Mouse (Mus musculus) small intestine, adult 2 months (tissue): ENCODE results near the gene Mast4. TPM values are rescaled to one million over a fixed set of nuclear protein-coding genes. Genes with fewer than 3 reads are reported as not detected.

Source experiments
- H3K27ac ChIP-seq: fragments of 200-500 bp; 2 replicates; pipeline ENCODE4 v1.5.1; 2012; ENCODE audit warnings: low read depth, low read length, control low read depth, inconsistent platforms; ENCODE audit not compliant: insufficient read depth
- H3K27me3 ChIP-seq: fragments of 200-500 bp; 2 replicates; pipeline ENCODE4 v1.6.1; 2012; ENCODE audit warnings: mild to moderate bottlenecking, moderate library complexity, low read length, inconsistent platforms; ENCODE audit not compliant: control insufficient read depth, insufficient read depth
- H3K36me3 ChIP-seq: fragments of 200-500 bp; 2 replicates; pipeline ENCODE4 v1.6.1; 2012; ENCODE audit warnings: mild to moderate bottlenecking, low read length, control low read depth, inconsistent platforms; ENCODE audit not compliant: control insufficient read depth, insufficient read depth
- H3K4me1 ChIP-seq: fragments of 200-500 bp; 2 replicates; pipeline ENCODE4 v1.6.1; 2012; ENCODE audit warnings: low read length, inconsistent platforms, mixed read lengths; ENCODE audit not compliant: control insufficient read depth, insufficient read depth, insufficient read length
- H3K4me3 ChIP-seq: fragments of 200-500 bp; 2 replicates; pipeline ENCODE4 v1.5.1; 2012; ENCODE audit warnings: low read depth, mild to moderate bottlenecking, control low read depth, inconsistent platforms, low read length, moderate library complexity
- CTCF ChIP-seq: fragments of 200-500 bp; IDR thresholded peaks from 2 replicates; pipeline ENCODE4 v1.5.1; 2012; ENCODE audit warnings: low read depth, mild to moderate bottlenecking, control low read depth, inconsistent platforms, low read length, moderate library complexity, mixed read lengths; ENCODE audit not compliant: insufficient replicate concordance, insufficient read length; ENCODE audit errors: extremely low read depth
- POLR2A ChIP-seq: fragments of 200-500 bp; IDR thresholded peaks from 2 replicates; pipeline ENCODE4 v1.6.1; 2012; ENCODE audit warnings: low read depth, mild to moderate bottlenecking, control low read depth, inconsistent platforms, low read length, moderate library complexity
- WGBS: fragments of 180-500 bp; shearing (Covaris S2); methylation state at CpG from one replicate; pipeline ENCODE4 v1.1.7; 2018; 5-methylcytosine and 5-hydroxymethylcytosine counted together
- polyA plus RNA-seq: library from polyadenylated mRNA; depleted of rRNA; stranded (reverse); fragments of >200 nt; gene quantifications from 2 replicates; pipeline ENCODE4 v1.2.3, GENCODE M21; 2012

Mast4 gene
- polyA plus RNA-seq, 1 experiment, result 5.3 TPM

DNA sequence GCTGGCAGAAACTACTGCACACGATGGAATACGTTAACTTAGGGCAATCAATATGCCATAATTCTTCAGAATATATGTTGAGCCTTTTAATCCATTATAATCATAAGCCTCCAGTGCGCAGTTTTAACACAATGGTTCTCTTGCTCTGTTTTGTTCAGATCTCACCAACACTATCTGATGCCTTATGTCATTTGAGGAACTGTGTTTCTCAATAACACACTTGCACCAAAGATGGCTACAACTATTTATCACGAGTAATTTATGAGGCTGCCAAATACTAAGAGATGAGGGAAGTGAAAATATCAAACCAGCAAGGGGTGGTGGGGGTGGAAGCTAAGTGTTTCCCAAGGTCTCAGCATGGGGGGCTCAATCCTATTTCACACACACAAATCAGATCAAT is 448.1 kb downstream of the Mast4 start:
- H3K4me1 ChIP-seq, result peaks cover 9% of the 10 kb centered on the region
- 76% methylated on average over 4 of the region's 4 CpGs for WGBS
- H3K27ac ChIP-seq, result no peak overlapping the region
- H3K4me3 ChIP-seq, result no peak overlapping the region
- no peaks in the 10 kb centered on the region for H3K36me3 ChIP-seq
- TF ChIP-seq POLR2A, result no peak
- no peak for TF ChIP-seq CTCF
- no peaks in the 10 kb centered on the region for H3K27me3 ChIP-seq

DNA sequence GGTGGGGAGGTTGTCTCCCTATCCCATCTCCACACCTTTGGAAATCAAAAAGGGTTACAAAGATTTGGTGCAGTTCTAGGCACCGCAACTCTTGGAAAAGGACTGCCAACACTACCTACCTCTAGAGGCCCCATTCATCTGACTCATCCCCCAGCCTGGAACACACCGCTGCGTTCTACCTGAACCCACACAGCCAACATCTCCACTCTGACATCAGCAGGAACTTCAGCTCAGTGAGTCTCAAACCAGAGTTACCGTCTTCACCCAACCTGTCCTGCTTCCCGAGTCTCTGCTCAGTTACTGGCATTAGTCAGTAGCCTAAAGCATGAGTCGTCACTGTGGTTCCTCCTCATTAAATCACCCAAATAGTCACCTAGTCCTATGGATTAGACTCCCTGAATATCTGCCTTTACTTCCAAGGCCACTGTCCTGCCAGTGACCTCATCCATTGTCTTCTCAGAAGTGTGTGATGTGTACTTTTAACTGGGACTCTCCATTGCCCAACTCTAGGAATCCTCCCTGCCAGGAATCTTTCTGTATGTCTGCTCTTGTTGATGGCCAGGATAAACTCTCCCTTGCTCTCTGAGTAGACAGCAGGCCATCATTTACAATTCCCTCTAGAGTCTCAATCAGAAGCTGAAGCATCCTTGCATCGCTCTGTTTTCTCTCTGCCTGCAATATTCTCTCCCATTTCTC is 453.8 kb downstream of the Mast4 start:
- H3K27ac ChIP-seq, result no peak overlapping the region
- TF ChIP-seq POLR2A, result no peak
- TF ChIP-seq CTCF, result no peak
- no peak overlapping the region for H3K4me3 ChIP-seq
- H3K4me1 ChIP-seq, result no peaks in the 10 kb centered on the region; the same call in 1 of the 2 replicates
- no peaks in the 10 kb centered on the region for H3K36me3 ChIP-seq
- 90% methylated on average over 7 of the region's 7 CpGs for WGBS
- H3K27me3 ChIP-seq, result no peaks in the 10 kb centered on the region

DNA sequence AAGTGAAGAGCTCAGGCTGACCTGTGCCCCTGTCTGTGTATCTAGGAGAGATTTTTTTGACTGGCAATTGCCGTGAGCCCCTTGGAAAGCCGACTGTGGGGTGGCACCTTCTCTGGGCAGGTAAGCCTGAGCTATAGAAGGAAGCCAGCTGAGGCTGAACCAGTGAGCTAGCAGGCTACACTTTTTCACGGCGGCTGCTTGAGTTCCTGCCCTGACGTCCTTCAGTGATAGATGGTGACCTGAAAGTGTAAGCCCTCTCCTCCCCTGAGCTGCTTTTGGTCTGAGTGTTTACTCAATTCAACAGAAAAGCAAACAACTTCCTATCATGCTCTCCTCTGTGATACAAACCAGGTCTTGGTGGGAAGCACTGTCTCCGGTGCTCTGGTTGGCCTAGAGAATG is 455.7 kb downstream of the Mast4 start:
- 69% methylated on average over 6 of the region's 6 CpGs for WGBS
- TF ChIP-seq POLR2A (no peak), CTCF (no peak)
- H3K27ac ChIP-seq, result peak overlapping the region; percentile 12; the same call in 1 of the 2 replicates

DNA sequence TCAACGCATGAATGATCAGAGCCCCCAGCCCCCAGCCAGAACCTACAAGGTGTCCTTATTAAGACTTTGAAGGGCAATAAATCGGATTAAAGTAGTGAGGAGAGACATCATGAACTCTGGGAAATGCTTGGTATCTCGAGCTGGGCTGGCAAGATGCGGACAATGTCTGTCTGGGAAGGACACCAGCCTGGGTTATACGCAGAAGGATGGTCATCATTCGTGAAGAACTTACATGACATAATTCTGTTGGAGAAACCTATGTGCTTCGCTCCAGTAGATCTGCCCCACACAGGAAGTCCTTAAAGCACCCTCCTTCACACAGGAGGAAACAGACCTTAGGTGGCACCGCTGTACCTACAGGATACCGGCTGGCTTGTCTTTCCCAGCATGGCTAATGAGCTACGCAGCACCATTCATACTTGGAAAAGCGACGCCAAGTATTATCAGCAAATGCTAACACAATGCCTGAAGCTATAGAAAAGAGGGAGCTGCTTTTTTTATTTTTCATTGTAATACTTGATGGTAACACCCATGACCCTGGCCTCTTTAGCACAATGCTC is 456.5 kb downstream of the Mast4 start:
- no peaks in the 10 kb centered on the region for H3K36me3 ChIP-seq
- H3K4me3 ChIP-seq, result no peak overlapping the region
- no peaks in the 10 kb centered on the region; the same call in 1 of the 2 replicates for H3K4me1 ChIP-seq
- TF ChIP-seq POLR2A, result no peak
- no peak for TF ChIP-seq CTCF
- 89% methylated on average over 12 of the region's 12 CpGs for WGBS
- H3K27me3 ChIP-seq, result no peaks in the 10 kb centered on the region
- no peak overlapping the region for H3K27ac ChIP-seq

More for the DNA sequence above, 455.7 kb downstream of the Mast4 start:
- H3K4me3 ChIP-seq, result no peak overlapping the region
- no peaks in the 10 kb centered on the region for H3K27me3 ChIP-seq
- H3K4me1 ChIP-seq, result no peaks in the 10 kb centered on the region; the same call in 1 of the 2 replicates
- no peaks in the 10 kb centered on the region for H3K36me3 ChIP-seq

DNA sequence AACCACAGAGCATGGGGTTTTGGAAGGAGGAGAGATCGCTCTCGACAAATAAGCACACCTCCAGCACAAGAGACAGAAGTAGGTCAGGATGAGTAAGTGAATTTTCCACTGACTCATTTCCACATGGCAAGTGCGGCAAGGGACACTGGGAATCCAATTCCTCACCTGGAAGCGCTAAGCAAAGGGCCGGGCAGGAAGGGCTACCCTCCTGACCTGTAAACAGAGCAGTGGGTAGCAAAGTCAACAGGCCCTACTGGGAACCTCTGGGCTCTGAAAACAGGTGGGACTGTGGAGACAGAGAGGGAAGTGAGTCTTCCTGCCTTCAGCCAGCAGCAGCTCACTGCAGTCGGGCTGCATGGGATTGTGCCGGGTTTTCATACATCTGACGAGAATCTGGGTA is 457.1 kb downstream of the Mast4 start:
- Histone ChIP-seq H3K4me3 (no peak overlapping the region), H3K36me3 (no peaks in the 10 kb centered on the region), H3K27me3 (no peaks in the 10 kb centered on the region), H3K4me1 (no peaks in the 10 kb centered on the region; the same call in 1 of the 2 replicates), H3K27ac (no peak overlapping the region)
- 78% methylated on average over 8 of the region's 8 CpGs for WGBS
- TF ChIP-seq CTCF, result no peak
- no peak for TF ChIP-seq POLR2A

DNA sequence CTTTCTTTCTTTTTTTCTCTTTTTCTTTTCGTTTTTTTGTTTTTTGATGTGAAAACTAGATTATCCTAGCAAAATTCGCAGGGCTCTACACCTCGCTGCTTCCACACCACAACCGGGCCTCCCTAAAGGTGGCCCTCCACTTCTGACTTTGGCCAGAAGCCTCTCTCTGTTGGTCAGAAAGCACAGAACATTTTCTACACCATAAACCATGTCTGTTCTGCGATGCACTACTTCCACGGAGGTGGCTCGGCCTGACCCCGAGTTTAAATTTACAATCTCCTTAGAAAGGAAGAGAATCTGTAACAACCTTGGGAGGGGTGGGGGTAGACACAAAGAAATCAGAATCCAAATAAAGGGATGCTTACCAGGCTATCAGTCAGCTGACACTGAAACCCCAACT is 458.8 kb downstream of the Mast4 start:
- no peak for TF ChIP-seq CTCF
- no peak for TF ChIP-seq POLR2A
- H3K27ac ChIP-seq, result no peak overlapping the region
- 88% methylated on average over 8 of the region's 8 CpGs for WGBS

DNA sequence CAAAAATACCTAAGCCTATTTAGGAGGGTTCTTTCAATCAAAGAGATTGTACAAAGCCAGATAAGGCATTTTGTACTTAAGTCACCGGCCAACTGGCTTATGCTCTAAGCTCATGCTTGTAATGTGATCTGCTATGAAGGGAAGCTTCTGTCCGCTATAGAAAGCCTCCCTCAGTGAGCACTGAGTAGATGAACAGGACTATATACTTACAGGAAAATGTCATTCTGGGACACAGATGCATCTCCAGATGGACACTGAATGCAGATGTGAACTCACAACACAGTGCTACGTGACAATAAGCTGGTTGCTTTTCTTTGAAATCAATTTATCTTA is 459.2 kb downstream of the Mast4 start:
- H3K4me1 ChIP-seq, result no peaks in the 10 kb centered on the region; the same call in 1 of the 2 replicates
- H3K36me3 ChIP-seq, result no peaks in the 10 kb centered on the region
- no peak overlapping the region for H3K27ac ChIP-seq
- 84% methylated on average over 3 of the region's 3 CpGs for WGBS
- TF ChIP-seq CTCF, result no peak
- no peak for TF ChIP-seq POLR2A
- H3K4me3 ChIP-seq, result no peak overlapping the region
- no peaks in the 10 kb centered on the region for H3K27me3 ChIP-seq

More for the DNA sequence above, 458.8 kb downstream of the Mast4 start:
- H3K4me3 ChIP-seq, result no peak overlapping the region
- no peaks in the 10 kb centered on the region for H3K27me3 ChIP-seq
- H3K4me1 ChIP-seq, result no peaks in the 10 kb centered on the region; the same call in 1 of the 2 replicates
- no peaks in the 10 kb centered on the region for H3K36me3 ChIP-seq
